Mouse (Mus musculus) G1E (cell line): ENCODE measurements around the gene Tldc2.

Experiments
- CTCF ChIP-seq: IDR thresholded peaks from 2 replicates; pipeline ENCODE4 v1.5.1; 2012; ENCODE audit warnings: low read depth, low read length, inconsistent platforms, mixed read lengths
- GATA1 ChIP-seq: IDR thresholded peaks from 2 replicates; pipeline ENCODE4 v1.6.1; 2012; ENCODE audit warnings: borderline replicate concordance, low read length, inconsistent platforms, mixed read lengths
- POLR2AphosphoS5 ChIP-seq: IDR thresholded peaks from 2 replicates; pipeline ENCODE4 v1.6.1; 2012; ENCODE audit warnings: low read depth, low read length, inconsistent platforms; ENCODE audit not compliant: insufficient replicate concordance
- TAL1 ChIP-seq: conservative IDR thresholded peaks from 2 replicates; pipeline ENCODE4 v1.6.1; 2012; ENCODE audit warnings: low read depth, low read length, inconsistent platforms, mixed read lengths

DNA sequence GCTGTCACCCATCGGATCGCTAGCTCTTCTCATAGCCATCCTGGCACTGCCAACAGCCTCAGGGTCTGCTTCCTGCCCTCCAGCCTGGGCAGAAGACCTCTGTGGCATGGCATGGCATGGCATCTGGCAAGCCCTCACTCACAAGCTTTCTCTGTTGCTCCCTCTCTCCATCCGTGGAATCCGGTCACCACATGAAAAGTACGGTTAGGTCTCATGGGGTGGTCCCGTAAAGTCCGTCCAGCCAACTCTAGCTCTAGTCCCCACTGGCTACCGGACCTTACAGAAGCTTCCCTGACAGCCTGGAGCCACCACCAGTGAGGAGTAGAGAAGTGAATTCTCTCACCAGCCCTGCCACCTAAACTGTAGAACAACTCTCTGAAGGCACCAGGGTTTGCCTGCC lies 5.5 kb upstream of the Tldc2 start:
- no peak for TF ChIP-seq CTCF
- no peak for TF ChIP-seq POLR2AphosphoS5
- TF ChIP-seq TAL1, result no peak
- no peak for TF ChIP-seq GATA1
